Comparison of ENCODE assay signal across 29 mouse cellular contexts in genomic region chr4:88462981-88463646, GRCm38 (mm10). TPM values are rescaled to one million over a fixed set of nuclear protein-coding genes. Genes with fewer than 3 reads are reported as not detected.
DNase-seq lines count a peak whose midpoint lies in the region; ATAC-seq and TF ChIP-seq lines count a peak whose summit lies in the region.
"Had no signal": no experiment of that assay in that cellular context is flagged by ENCODE, and none has a peak within 500 bp of the region (broad histone marks: within the 10 kb centered on the region; RNA-seq: fewer than 3 reads in every experiment).

No protein-coding gene starts in this region.

- H3K27ac ChIP-seq in limb, embryonic 14.5 days (replicated peaks; ENCODE audit: low read depth, low read length), result no peak overlapping the region
- no peak overlapping the region for H3K27ac ChIP-seq in limb, embryonic 10.5 days
- 0 out of 2 replicates have a peak overlapping the region, but pooled peaks have one; percentile 19 for H3K27ac ChIP-seq in embryonic facial prominence, embryonic 10.5 days (replicated peaks)
- no peak overlapping the region for H3K27ac ChIP-seq in midbrain, embryonic 10.5 days (replicated peaks)
- H3K27ac ChIP-seq: forebrain, embryonic 12.5 days; hindbrain, embryonic 10.5 days; intestine, embryonic 15.5 days; macrophage had no signal

- no peak for TF ChIP-seq POLR2A in limb, embryonic 14.5 days (IDR thresholded peaks at IDR 0.05; ENCODE audit: borderline replicate concordance, extremely low read depth, insufficient read depth, insufficient read length)
- TF ChIP-seq POLR2A in myocyte (IDR thresholded peaks at IDR 0.05; ENCODE audit: insufficient read length, low read depth), result no peak

- no peaks in the 10 kb centered on the region for H3K27me3 ChIP-seq in limb, embryonic 14.5 days (ENCODE audit: control insufficient read depth, insufficient read depth, low read length)
- no peaks in the 10 kb centered on the region for H3K27me3 ChIP-seq in limb, embryonic 10.5 days (ENCODE audit: low read depth, poor library complexity, severe bottlenecking)
- H3K27me3 ChIP-seq in embryonic facial prominence, embryonic 10.5 days (replicated peaks; ENCODE audit: low read depth, poor library complexity, severe bottlenecking), result no peaks in the 10 kb centered on the region
- no peaks in the 10 kb centered on the region for H3K27me3 ChIP-seq in myocyte (ENCODE audit: control insufficient read depth, insufficient read depth, insufficient read length)
- H3K27me3 ChIP-seq in midbrain, embryonic 10.5 days (ENCODE audit: low read depth, poor library complexity, severe bottlenecking), result no peaks in the 10 kb centered on the region
- H3K27me3 ChIP-seq: forebrain, embryonic 12.5 days; heart, embryonic 12.5 days; intestine, embryonic 15.5 days had no signal

- no peak overlapping the region for H3ac ChIP-seq in myocyte (ENCODE audit: control insufficient read depth, insufficient read length)

- H3K4me2 ChIP-seq in limb, embryonic 14.5 days (replicated peaks; ENCODE audit: low read depth, low read length, severe bottlenecking), result no peak overlapping the region
- H3K4me2 ChIP-seq in myocyte (ENCODE audit: low read depth), result peak overlapping the region; percentile 71
- H3K4me2 ChIP-seq: forebrain, embryonic 12.5 days; heart, embryonic 12.5 days; intestine, embryonic 15.5 days had no signal

- WGBS in limb, embryonic 14.5 days, result 69% methylated on average over 8 of the region's 8 CpGs
- 91% methylated on average over 8 of the region's 8 CpGs for WGBS in limb, embryonic 10.5 days
- WGBS in embryonic facial prominence, embryonic 10.5 days, result 80% methylated on average over 8 of the region's 8 CpGs
- 85% methylated on average over 8 of the region's 8 CpGs for WGBS in midbrain, embryonic 10.5 days

- peak; percentile 24 to 26 for DNase-seq in cerebellum, postnatal 10 days
- no peak for DNase-seq in cerebellum, adult 11 months
- no peak for DNase-seq in limb, embryonic 14.5 days (ENCODE audit: low spot score)
- no peak for DNase-seq in limb, embryonic 10.5 days (ENCODE audit: low spot score)
- no peak for DNase-seq in embryonic facial prominence, embryonic 10.5 days (ENCODE audit: low spot score)
- DNase-seq in midbrain, embryonic 10.5 days (ENCODE audit: low spot score), result no peak
- DNase-seq: adrenal gland, postnatal 36 days; cerebellum, adult 9-11 months; gastrocnemius, postnatal 10 days; heart, postnatal 10 days; kidney, adult 9 months; kidney, postnatal 4 days; left cerebral cortex, postnatal 4 days; liver, postnatal 0 days; right cerebral cortex, adult 18-20 months; thymus, adult 18-20 months; thymus, postnatal 36 days had no signal

- H3K4me1 ChIP-seq in limb, embryonic 14.5 days (ENCODE audit: control insufficient read depth, insufficient read depth, low read length), result no peaks in the 10 kb centered on the region
- H3K4me1 ChIP-seq in limb, embryonic 10.5 days, result peaks cover 3% of the 10 kb centered on the region; the same call in 1 of the 2 replicates
- peaks cover 12% of the 10 kb centered on the region for H3K4me1 ChIP-seq in embryonic facial prominence, embryonic 10.5 days
- no peaks in the 10 kb centered on the region for H3K4me1 ChIP-seq in midbrain, embryonic 10.5 days
- H3K4me1 ChIP-seq: forebrain, embryonic 12.5 days; hindbrain, embryonic 10.5 days; intestine, embryonic 15.5 days had no signal

- H3K79me2 ChIP-seq in myocyte (ENCODE audit: control insufficient read depth, insufficient read depth), result no peaks in the 10 kb centered on the region

- peak; percentile 62 for ATAC-seq in limb, embryonic 14.5 days (ENCODE audit: low FRiP score, low read depth)
- ATAC-seq: CD4-positive, CD25-positive, alpha-beta regulatory T cell, adult 4 months; hindbrain, embryonic 16.5 days; intestine, embryonic 15.5 days; liver, postnatal 0 days; midbrain, embryonic 16.5 days had no signal

- H3K9ac ChIP-seq in limb, embryonic 14.5 days (ENCODE audit: low read depth, low read length, severe bottlenecking), result no peak overlapping the region
- H3K9ac ChIP-seq: forebrain, embryonic 12.5 days; heart, embryonic 12.5 days; intestine, embryonic 15.5 days; liver, postnatal 0 days had no signal

- no peak overlapping the region for H3K4me3 ChIP-seq in limb, embryonic 14.5 days (replicated peaks; ENCODE audit: low read length)
- no peak overlapping the region for H3K4me3 ChIP-seq in limb, embryonic 10.5 days
- H3K4me3 ChIP-seq in embryonic facial prominence, embryonic 10.5 days, result no peak overlapping the region
- no peak overlapping the region for H3K4me3 ChIP-seq in myocyte
- H3K4me3 ChIP-seq in midbrain, embryonic 10.5 days, result no peak overlapping the region
- H3K4me3 ChIP-seq: forebrain, embryonic 12.5 days; heart, embryonic 12.5 days; hindbrain, embryonic 10.5 days; intestine, embryonic 15.5 days had no signal

- H3K36me3 ChIP-seq in limb, embryonic 14.5 days (ENCODE audit: control insufficient read depth, insufficient read depth, low read length), result no peaks in the 10 kb centered on the region
- no peaks in the 10 kb centered on the region for H3K36me3 ChIP-seq in limb, embryonic 10.5 days
- H3K36me3 ChIP-seq in embryonic facial prominence, embryonic 10.5 days (replicated peaks), result no peaks in the 10 kb centered on the region
- no peaks in the 10 kb centered on the region for H3K36me3 ChIP-seq in myocyte (ENCODE audit: control insufficient read depth, insufficient read depth)
- H3K36me3 ChIP-seq in midbrain, embryonic 10.5 days, result no peaks in the 10 kb centered on the region
- H3K36me3 ChIP-seq: forebrain, embryonic 12.5 days; heart, embryonic 12.5 days; hindbrain, embryonic 10.5 days; intestine, embryonic 15.5 days had no signal

- no peaks in the 10 kb centered on the region for H3K9me3 ChIP-seq in limb, embryonic 14.5 days (ENCODE audit: control insufficient read depth, low read length)
- H3K9me3 ChIP-seq in limb, embryonic 10.5 days (replicated peaks), result no peaks in the 10 kb centered on the region
- no peaks in the 10 kb centered on the region for H3K9me3 ChIP-seq in embryonic facial prominence, embryonic 10.5 days
- no peaks in the 10 kb centered on the region for H3K9me3 ChIP-seq in midbrain, embryonic 10.5 days (replicated peaks)
- H3K9me3 ChIP-seq: forebrain, embryonic 12.5 days; heart, embryonic 12.5 days; hindbrain, embryonic 10.5 days; intestine, embryonic 15.5 days had no signal

TF ChIP-seq in myocyte, 11 proteins besides CTCF, POLR2A, EP300 and RAD21:
- no peak for TF ChIP-seq USF1 (IDR thresholded peaks at IDR 0.05; ENCODE audit: low read depth)
- TF ChIP-seq MYOG (IDR thresholded peaks at IDR 0.05; ENCODE audit: control insufficient read depth in 1 of 3, insufficient read depth in 1 of 3, insufficient read length in 2 of 3, low read depth in 2 of 3), result peak in 2 of 3 experiments; percentile 35 to 72
- TF ChIP-seq MYOD1 (IDR thresholded peaks at IDR 0.05; ENCODE audit: control insufficient read depth in 1 of 3, insufficient read length in 2 of 3, low read depth in 2 of 3), result peak; percentile 63 to 85 (median 83)
- peak; percentile 38 for TF ChIP-seq TCF12 (IDR thresholded peaks at IDR 0.05; ENCODE audit: insufficient read depth, poor library complexity, severe bottlenecking)
- no peak for TF ChIP-seq POLR2AphosphoS2 (IDR thresholded peaks at IDR 0.05; ENCODE audit: insufficient read length, low read depth)

RNA-seq across cellular contexts. Expression of gene Hacd4, which starts 24.4 kb away (rescaled TPM):
- polyA plus RNA-seq in limb, embryonic 14.5 days (2012; rRNA removed), result 3.4 and 3.6 TPM in 2 replicates
- polyA plus RNA-seq in limb, embryonic 14.5 days (2014; fragmentation: Nextera tagmentation; extraction: Ambion mirVana), result 10.9 and 12.5 TPM in 2 replicates
- 2.1 and 2.5 TPM in 2 replicates for polyA plus RNA-seq in limb, embryonic 10.5 days (2016; fragmentation: Nextera tagmentation; extraction: Ambion mirVana)
- 3.5 and 3.7 TPM in 2 replicates for polyA plus RNA-seq in embryonic facial prominence, embryonic 10.5 days (2016; fragmentation: Nextera tagmentation; extraction: Ambion mirVana)
- 2.4 TPM for polyA plus RNA-seq in myocyte (2012; fragmentation: generic; extraction: Trizol)
- polyA plus RNA-seq in midbrain, embryonic 10.5 days (2016; fragmentation: Nextera tagmentation; extraction: Ambion mirVana), result 3.7 and 4.3 TPM in 2 replicates

RNA-seq across cellular contexts. Expression of gene Ifnb1, which starts 59.5 kb away (rescaled TPM):
- 0.10 TPM in 1 of 2 replicates, not detected in the other for polyA plus RNA-seq in limb, embryonic 14.5 days (2012; rRNA removed)
- not detected in 2 replicates for polyA plus RNA-seq in limb, embryonic 14.5 days (2014; fragmentation: Nextera tagmentation; extraction: Ambion mirVana)
- polyA plus RNA-seq in limb, embryonic 10.5 days (2016; fragmentation: Nextera tagmentation; extraction: Ambion mirVana), result not detected in 2 replicates
- not detected in 2 replicates for polyA plus RNA-seq in embryonic facial prominence, embryonic 10.5 days (2016; fragmentation: Nextera tagmentation; extraction: Ambion mirVana)
- not detected for polyA plus RNA-seq in myocyte (2012; fragmentation: generic; extraction: Trizol)
- polyA plus RNA-seq in midbrain, embryonic 10.5 days (2016; fragmentation: Nextera tagmentation; extraction: Ambion mirVana), result not detected in 2 replicates
- polyA plus RNA-seq: CD4-positive, CD25-positive, alpha-beta regulatory T cell, adult 4 months; forebrain, embryonic 12.5 days; heart, embryonic 12.5 days; hindbrain, embryonic 10.5 days; hindbrain, embryonic 16.5 days; intestine, embryonic 15.5 days; liver, adult 2 months; liver, postnatal 0 days; midbrain, embryonic 16.5 days; neural tube, embryonic 14.5 days; stomach, embryonic 16.5 days had no signal

Comparison
In these comparisons a context has a peak if more than half of its experiments do, and no peak if none do; other contexts are left out.
1. DNase-seq: peak in cerebellum, postnatal 10 days (2 of 2); none in cerebellum, adult 11 months (single experiment), limb, embryonic 14.5 days (single experiment), limb, embryonic 10.5 days (single experiment), embryonic facial prominence, embryonic 10.5 days (single experiment) and midbrain, embryonic 10.5 days (single experiment).